Mouse (Mus musculus) spleen, adult 18-20 months (tissue): ENCODE measurements around the gene Utp4.
"Not testable (repeated sequence)": the region's sequence is repeated elsewhere in the genome, so short reads cannot be mapped to it uniquely, and the experiment has no call there.

Source experiments
- DNase-seq, 2 experiments: peaks; one replicate each; pipeline ENCODE4 v3.0.0; 2022; ENCODE audit warnings: mixed read lengths in 2 of 2

Utp4 gene

GRCm38 (mm10) chr8:106905727-106906480 lies 12.5 kb downstream of the Utp4 start:
- DNase-seq: peak; percentile 30 to 66

- DNase-seq: no peak
These were observed 13.2 kb downstream of the Utp4 start for GRCm38 (mm10) chr8:106906635-106907034.

- no peak for DNase-seq
These were observed 14.0 kb downstream of the Utp4 start for GRCm38 (mm10) chr8:106907450-106907849.

- no peak for DNase-seq
These were observed 14.9 kb downstream of the Utp4 start for GRCm38 (mm10) chr8:106908291-106908690.

- DNase-seq: no peak
These were observed 20.2 kb downstream of the Utp4 start for GRCm38 (mm10) chr8:106913631-106914030.

GRCm38 (mm10) chr8:106919721-106920394 lies 26.4 kb downstream of the Utp4 start:
- no peak for DNase-seq

GRCm38 (mm10) chr8:106920395-106920741 lies 26.9 kb downstream of the Utp4 start:
- DNase-seq: no peak

GRCm38 (mm10) chr8:106924057-106924456 lies 30.6 kb downstream of the Utp4 start:
- DNase-seq: no peak

- no peak for DNase-seq
These were observed 31.5 kb downstream of the Utp4 start for GRCm38 (mm10) chr8:106924904-106925349.

GRCm38 (mm10) chr8:106925446-106925845 lies 32.0 kb downstream of the Utp4 start:
- DNase-seq: no peak

- peak in 1 of 2 experiments; percentile 32 for DNase-seq
These were observed 33.8 kb downstream of the Utp4 start for GRCm38 (mm10) chr8:106927247-106927646.

GRCm38 (mm10) chr8:106928182-106928581 lies 34.7 kb downstream of the Utp4 start:
- DNase-seq: not testable (repeated sequence)

GRCm38 (mm10) chr8:106929155-106929913 lies 35.9 kb downstream of the Utp4 start:
- no peak for DNase-seq

- no peak for DNase-seq
These were observed 36.5 kb downstream of the Utp4 start for GRCm38 (mm10) chr8:106929921-106930320.

- DNase-seq: no peak
These were observed 39.1 kb downstream of the Utp4 start for GRCm38 (mm10) chr8:106932376-106933065.

GRCm38 (mm10) chr8:106933506-106934143 lies 40.2 kb downstream of the Utp4 start:
- no peak for DNase-seq

GRCm38 (mm10) chr8:106934226-106934977 lies 41.0 kb downstream of the Utp4 start:
- no peak for DNase-seq

GRCm38 (mm10) chr8:106935324-106935869 lies 42.0 kb downstream of the Utp4 start, which contains the start of gene Sntb2:
Sntb2 (plus strand) TSS chr8:106935750.
- DNase-seq: peak; percentile 87 to 95

GRCm38 (mm10) chr8:106935899-106936477 lies 42.6 kb downstream of the Utp4 start:
- DNase-seq: peak; percentile 25 to 59

GRCm38 (mm10) chr8:106936478-106937051 lies 43.1 kb downstream of the Utp4 start:
- DNase-seq: peak in 1 of 2 experiments; percentile 22
